Mouse (Mus musculus): ENCODE data around the gene Calml3.

The Calml3 gene

GRCm38 (mm10) chr13:3782499-3782898 lies 21.6 kb downstream of the Calml3 start:
- DNase-seq (ENCODE audit: low spot score): no peak

- DNase-seq (ENCODE audit: low spot score): no peak
Measured at GRCm38 (mm10) chr13:3779575-3780226, 24.4 kb downstream of the Calml3 start.

GRCm38 (mm10) chr13:3778591-3779364 lies 25.3 kb downstream of the Calml3 start:
- no peak for DNase-seq (ENCODE audit: low spot score)

GRCm38 (mm10) chr13:3777216-3777912 lies 26.8 kb downstream of the Calml3 start:
- DNase-seq (ENCODE audit: low spot score): no peak

- no peak for DNase-seq (ENCODE audit: low spot score)
Measured at GRCm38 (mm10) chr13:3776446-3776845, 27.7 kb downstream of the Calml3 start.

DNA sequence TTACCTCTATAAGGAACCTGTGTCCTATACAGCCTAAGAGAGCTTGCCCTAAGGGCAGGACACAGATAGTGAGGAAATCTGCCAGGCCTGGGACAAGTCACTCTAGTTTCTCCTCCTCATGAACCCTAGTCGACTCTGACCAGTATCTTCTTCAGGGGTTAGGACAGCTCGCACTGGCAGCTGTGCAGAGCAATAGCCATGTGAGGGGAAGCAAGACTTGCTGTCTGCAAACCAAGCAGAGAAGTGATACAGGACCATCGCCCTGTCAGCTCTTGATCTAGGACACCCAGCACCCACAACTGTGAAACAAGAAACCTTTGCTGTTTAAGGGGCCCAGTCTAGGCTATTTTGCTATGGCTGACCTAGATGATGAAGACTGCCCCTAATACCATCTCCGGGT lies 29.1 kb downstream of the Calml3 start:
- DNase-seq (ENCODE audit: low spot score): no peak

DNA sequence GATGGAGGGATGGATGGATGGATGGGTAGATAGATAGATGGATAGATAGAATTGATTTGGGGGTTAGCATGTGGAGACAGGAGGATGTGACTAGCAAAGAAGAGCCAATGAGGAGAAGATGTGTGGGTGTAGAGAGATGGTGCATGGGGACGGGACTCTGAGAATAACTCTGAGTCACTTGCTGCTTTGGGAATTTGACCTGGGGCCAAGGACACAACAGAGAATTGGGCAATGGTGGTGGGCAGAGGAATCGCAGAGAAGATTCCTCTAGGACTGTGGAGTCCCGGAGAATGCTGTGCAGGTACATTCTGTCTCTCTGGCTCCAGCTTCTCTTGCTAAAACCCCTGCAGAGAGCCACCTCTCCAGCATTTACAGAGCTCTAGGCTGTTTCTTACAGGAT lies 29.8 kb downstream of the Calml3 start:
- no peak for DNase-seq (ENCODE audit: low spot score)

DNA sequence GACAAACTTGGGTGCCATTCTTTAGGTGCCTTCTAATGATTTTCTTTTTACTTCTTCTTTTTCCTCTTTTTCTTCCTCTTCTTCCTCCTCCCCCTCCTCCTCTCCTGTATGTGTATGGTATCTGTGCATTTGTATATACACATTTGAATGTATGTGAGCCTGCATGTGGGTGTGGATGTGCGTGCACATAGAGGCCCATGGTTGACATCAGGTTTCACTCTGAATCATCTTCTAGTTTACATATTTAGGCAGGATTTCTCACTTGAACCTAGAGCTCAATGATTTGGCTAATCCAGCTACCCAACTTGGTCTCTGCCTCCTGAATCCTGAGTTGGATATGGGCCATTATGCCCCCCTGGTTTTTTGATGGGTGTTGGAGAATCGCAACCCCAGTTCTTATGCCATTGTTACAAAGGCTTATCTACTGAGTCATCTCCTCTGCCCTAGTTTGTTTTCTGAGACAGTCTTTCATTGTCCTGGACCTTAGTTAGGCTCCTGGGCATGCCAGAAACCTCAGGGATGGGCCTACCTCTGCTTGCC lies 30.9 kb downstream of the Calml3 start:
- no peak for DNase-seq (ENCODE audit: low spot score)

GRCm38 (mm10) chr13:3771221-3771620 lies 32.9 kb downstream of the Calml3 start:
- DNase-seq (ENCODE audit: low spot score): no peak

DNA sequence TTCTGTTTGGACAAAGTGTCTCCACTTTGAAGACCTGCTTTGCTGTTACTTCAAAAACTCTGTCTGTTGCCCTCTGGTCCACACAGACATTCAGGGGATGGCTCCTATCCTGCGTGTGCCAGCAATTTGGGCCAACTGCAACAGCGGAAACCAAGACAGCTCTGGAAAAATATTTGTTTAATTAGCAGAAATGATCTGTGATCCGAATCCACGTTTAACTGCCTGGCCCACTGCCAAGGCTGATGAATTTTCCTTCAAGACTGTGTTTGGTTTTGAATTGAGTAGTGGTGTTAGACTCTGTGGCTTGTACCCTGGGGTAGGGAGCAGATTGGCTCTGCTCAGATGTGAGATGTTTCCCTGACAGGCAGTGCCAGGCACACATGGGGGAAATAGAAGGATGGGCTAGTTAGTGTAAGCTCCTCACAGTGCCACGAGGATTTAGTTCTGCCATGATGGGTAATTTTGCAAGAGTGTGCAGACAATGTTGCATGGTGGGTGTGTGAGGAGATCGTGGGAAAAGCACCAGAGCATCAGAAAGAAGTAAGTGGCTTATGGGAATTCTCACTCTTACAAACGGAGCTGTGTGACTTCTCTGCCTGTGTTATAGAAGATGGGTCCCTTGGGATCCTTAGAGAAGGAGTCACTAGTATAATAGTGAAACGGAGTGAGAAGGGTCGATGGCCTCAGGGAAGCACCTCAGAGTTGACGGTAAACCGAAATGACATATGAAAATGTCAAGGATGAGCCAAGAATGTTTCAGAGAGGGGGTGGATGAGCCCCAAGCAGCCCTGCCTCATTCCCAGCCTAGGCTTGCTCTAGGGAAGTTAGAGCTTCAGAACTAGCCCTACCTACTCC lies 33.7 kb downstream of the Calml3 start:
- no peak for DNase-seq (ENCODE audit: low spot score)

GRCm38 (mm10) chr13:3769531-3769930 lies 34.6 kb downstream of the Calml3 start:
- DNase-seq (ENCODE audit: low spot score): no peak

- no peak for DNase-seq (ENCODE audit: low spot score)
Measured at GRCm38 (mm10) chr13:3768621-3769020, 35.5 kb downstream of the Calml3 start.

- DNase-seq (ENCODE audit: low spot score): no peak
Measured at GRCm38 (mm10) chr13:3767086-3767485, 37.0 kb downstream of the Calml3 start.

DNA sequence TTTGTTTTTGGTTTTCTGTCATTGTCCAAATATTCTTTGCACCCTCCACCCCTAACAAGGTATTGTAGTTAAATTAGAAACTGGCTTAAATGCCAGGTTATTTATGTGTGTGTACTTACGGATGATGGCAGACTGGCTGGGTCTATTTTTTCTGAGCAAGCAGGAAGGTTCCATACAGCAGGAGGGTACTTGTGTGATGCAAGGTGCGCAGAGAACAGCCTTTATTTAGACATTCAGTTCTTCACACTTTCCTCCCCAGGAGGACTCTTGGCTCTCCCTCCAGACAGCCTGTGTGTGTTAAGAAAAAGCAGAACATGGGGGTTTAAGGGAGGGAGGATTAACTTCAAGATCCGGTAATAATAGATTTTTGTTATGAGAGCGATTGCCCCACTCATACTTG lies 38.3 kb downstream of the Calml3 start:
- no peak for DNase-seq (ENCODE audit: low spot score)

- DNase-seq (ENCODE audit: low spot score): no peak
Measured at GRCm38 (mm10) chr13:3761131-3761530, 43.0 kb downstream of the Calml3 start.

DNA sequence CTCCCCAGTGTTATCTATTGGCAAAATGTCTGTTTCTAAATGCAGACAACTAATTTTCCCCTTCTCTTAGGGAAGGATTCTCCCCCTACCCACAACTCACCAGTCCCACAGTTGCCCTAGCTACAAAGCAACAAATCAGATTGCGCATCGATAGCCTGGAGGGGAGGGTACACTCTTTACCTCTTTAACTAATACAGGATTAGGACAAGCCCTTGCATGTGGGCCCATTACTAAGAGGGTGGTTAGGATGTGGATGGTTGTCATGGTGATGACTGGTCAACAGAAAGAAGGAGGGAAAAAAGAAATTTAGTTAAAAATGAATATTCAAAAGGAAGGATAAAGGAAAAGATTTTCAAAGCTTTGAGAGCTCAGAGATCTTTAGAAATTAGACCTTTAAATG lies 45.8 kb downstream of the Calml3 start:
- no peak for DNase-seq (ENCODE audit: low spot score)

DNA sequence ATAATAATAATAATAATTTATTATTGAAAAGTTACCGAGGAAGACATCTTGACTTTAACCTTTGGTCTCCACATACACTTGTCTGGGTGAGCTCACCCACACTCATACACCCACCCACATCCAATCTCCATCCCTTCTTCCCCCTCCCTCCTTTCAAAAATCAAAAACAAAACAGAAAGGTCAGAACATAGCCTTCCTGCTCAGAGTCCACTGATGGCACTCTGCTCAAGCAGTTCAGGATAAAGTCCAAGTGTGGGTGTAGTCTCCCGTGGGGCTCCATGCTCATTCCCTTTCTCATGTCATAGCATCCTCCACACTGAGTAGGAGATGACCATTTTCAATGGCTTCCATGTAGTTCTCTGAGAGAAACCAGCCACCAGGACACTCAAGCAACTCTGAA lies 50.8 kb downstream of the Calml3 start:
- no peak for DNase-seq (ENCODE audit: low spot score)

Data from ovary, postnatal 36 days (tissue).